Mouse (Mus musculus) cerebellum, adult 2 months (tissue): Measurements from ENCODE around the gene Cfap70. TPM values are rescaled to one million over a fixed set of nuclear protein-coding genes. Genes with fewer than 3 reads are reported as not detected.

Source experiments
- DNase-seq, 2 experiments: peaks; one replicate each; pipeline ENCODE4 v3.0.0; 2021
- H3K27ac ChIP-seq: fragments of 200-500 bp; 2 replicates; pipeline ENCODE4 v1.5.1; 2012; ENCODE audit warnings: low read length, control low read depth, inconsistent platforms; ENCODE audit not compliant: insufficient read depth
- H3K27me3 ChIP-seq: fragments of 200-500 bp; 2 replicates; pipeline ENCODE4 v1.6.1; 2012; ENCODE audit warnings: inconsistent platforms, mild to moderate bottlenecking, low read length, moderate library complexity; ENCODE audit not compliant: control insufficient read depth, insufficient read depth
- H3K4me1 ChIP-seq: fragments of 200-500 bp; 2 replicates; pipeline ENCODE4 v1.6.1; 2011; ENCODE audit warnings: low read length; ENCODE audit not compliant: control insufficient read depth, insufficient read depth
- H3K4me3 ChIP-seq: fragments of 200-500 bp; replicated peaks from 2 replicates; pipeline ENCODE3; 2011; ENCODE audit warnings: mild to moderate bottlenecking, low read depth, low read length, control low read depth; ENCODE audit not compliant: insufficient read depth
- CTCF ChIP-seq: fragments of 200-500 bp; IDR thresholded peaks from 2 replicates; pipeline ENCODE4 v1.5.1; 2011; ENCODE audit warnings: low read depth, mild to moderate bottlenecking, control low read depth, low read length, moderate library complexity, borderline replicate concordance; ENCODE audit not compliant: insufficient read depth
- POLR2A ChIP-seq: fragments of 200-500 bp; IDR thresholded peaks from 2 replicates; pipeline ENCODE4 v1.6.1; 2011; ENCODE audit warnings: low read length, control low read depth, borderline replicate concordance; ENCODE audit not compliant: insufficient read depth
- WGBS: fragments of 180-500 bp; shearing (Covaris S2); methylation state at CpG from one replicate; pipeline ENCODE4 v1.1.7; 2018; 5-methylcytosine and 5-hydroxymethylcytosine counted together
- polyA plus RNA-seq: library from polyadenylated mRNA; depleted of rRNA; stranded (reverse); fragments of >200 nt; gene quantifications from 2 replicates; pipeline ENCODE4 v1.2.3, GENCODE M21; 2012; rRNA removed

The Cfap70 gene
- 0.38 and 0.76 TPM in 2 replicates for polyA plus RNA-seq

GRCm38 (mm10) chr14:20451765-20452331 is at the start of gene Cfap70:
Gene Cfap70 (minus strand): TSS chr14:20452226.
- 5% methylated on average over 15 of the region's 15 CpGs for WGBS
- no peak for TF ChIP-seq POLR2A
- no peak for TF ChIP-seq CTCF
- H3K4me3 ChIP-seq = peak within 1 kb of the TSS; percentile 33
- H3K27ac ChIP-seq = no peak within 1 kb of the TSS
- no peaks in the 10 kb centered on the region for H3K27me3 ChIP-seq
- no peaks in the 10 kb centered on the region for H3K4me1 ChIP-seq
- DNase-seq = peak; percentile 16 to 21

- peak; percentile 40 to 71 for DNase-seq
- WGBS = 52% methylated on average over 3 of the region's 3 CpGs
- Histone ChIP-seq H3K27me3 (no peaks in the 10 kb centered on the region), H3K4me3 (no peak overlapping the region), H3K27ac (no peak overlapping the region), H3K4me1 (no peaks in the 10 kb centered on the region; the same call in 1 of the 2 replicates)
- TF ChIP-seq POLR2A (no peak), CTCF (no peak)
Observed at GRCm38 (mm10) chr14:20499982-20500381, 48.0 kb upstream of the Cfap70 start.

- WGBS = 29% methylated on average over 2 of the region's 2 CpGs
- no peak within 1 kb of the TSS for H3K4me3 ChIP-seq
- H3K4me1 ChIP-seq = no peaks in the 10 kb centered on the region; the same call in 1 of the 2 replicates
- no peak within 1 kb of the TSS for H3K27ac ChIP-seq
- no peaks in the 10 kb centered on the region for H3K27me3 ChIP-seq
- DNase-seq = no peak
- TF ChIP-seq POLR2A = no peak
- no peak for TF ChIP-seq CTCF
Observed at GRCm38 (mm10) chr14:20496603-20497002, 44.6 kb upstream of the Cfap70 start, which contains the start of gene Mss51. Gene Mss51 (minus strand): TSS chr14:20496901.

GRCm38 (mm10) chr14:20486031-20486430 is 34.0 kb upstream of the Cfap70 start:
- Histone ChIP-seq H3K27ac (no peak overlapping the region), H3K4me3 (no peak overlapping the region), H3K4me1 (no peaks in the 10 kb centered on the region), H3K27me3 (no peaks in the 10 kb centered on the region)
- DNase-seq = no peak
- WGBS = 97% methylated on average over 5 of the region's 5 CpGs
- TF ChIP-seq POLR2A (no peak), CTCF (no peak)

GRCm38 (mm10) chr14:20482051-20482751 is 30.2 kb upstream of the Cfap70 start:
- TF ChIP-seq CTCF (no peak), POLR2A (no peak)
- no peak overlapping the region for H3K4me3 ChIP-seq
- H3K4me1 ChIP-seq = no peaks in the 10 kb centered on the region; the same call in 1 of the 2 replicates
- DNase-seq = no peak
- no peak overlapping the region for H3K27ac ChIP-seq
- 91% methylated on average over 7 of the region's 7 CpGs for WGBS
- no peaks in the 10 kb centered on the region for H3K27me3 ChIP-seq

- WGBS = 36% methylated on average over 5 of the region's 5 CpGs
- no peak for DNase-seq
- no peak overlapping the region for H3K27ac ChIP-seq
- no peaks in the 10 kb centered on the region; the same call in 1 of the 2 replicates for H3K4me1 ChIP-seq
- TF ChIP-seq POLR2A = no peak
- no peak for TF ChIP-seq CTCF
- H3K27me3 ChIP-seq = no peaks in the 10 kb centered on the region
- H3K4me3 ChIP-seq = no peak overlapping the region
Observed at GRCm38 (mm10) chr14:20481211-20481610, 29.2 kb upstream of the Cfap70 start.

GRCm38 (mm10) chr14:20480195-20480579 is 28.2 kb upstream of the Cfap70 start:
- peak overlapping the region; percentile 100 for H3K4me3 ChIP-seq
- 78% methylated on average over 1 of the region's 1 CpGs for WGBS
- H3K27me3 ChIP-seq = no peaks in the 10 kb centered on the region
- H3K27ac ChIP-seq = no peak overlapping the region
- DNase-seq = no peak
- peaks cover 2% of the 10 kb centered on the region; the same call in 1 of the 2 replicates for H3K4me1 ChIP-seq
- TF ChIP-seq POLR2A = no peak
- TF ChIP-seq CTCF = no peak
